Mouse (Mus musculus) lung, postnatal 25 days (tissue): Measurements from ENCODE around the gene Cd209a.
"Not testable (repeated sequence)": the region's sequence is repeated elsewhere in the genome, so short reads cannot be mapped to it uniquely, and the experiment has no call there.

Experiments
- DNase-seq: peaks from one replicate; pipeline ENCODE4 v3.0.0; 2022; ENCODE audit warnings: low spot score

The Cd209a gene

GRCm38 (mm10) chr8:3748761-3749160, at the start of gene Cd209a:
TSS of gene Cd209a (minus strand) at chr8:3748984.
- no peak for DNase-seq

- DNase-seq = not testable (repeated sequence)
These were observed 19.9 kb upstream of the Cd209a start for GRCm38 (mm10) chr8:3768641-3769040.

DNA sequence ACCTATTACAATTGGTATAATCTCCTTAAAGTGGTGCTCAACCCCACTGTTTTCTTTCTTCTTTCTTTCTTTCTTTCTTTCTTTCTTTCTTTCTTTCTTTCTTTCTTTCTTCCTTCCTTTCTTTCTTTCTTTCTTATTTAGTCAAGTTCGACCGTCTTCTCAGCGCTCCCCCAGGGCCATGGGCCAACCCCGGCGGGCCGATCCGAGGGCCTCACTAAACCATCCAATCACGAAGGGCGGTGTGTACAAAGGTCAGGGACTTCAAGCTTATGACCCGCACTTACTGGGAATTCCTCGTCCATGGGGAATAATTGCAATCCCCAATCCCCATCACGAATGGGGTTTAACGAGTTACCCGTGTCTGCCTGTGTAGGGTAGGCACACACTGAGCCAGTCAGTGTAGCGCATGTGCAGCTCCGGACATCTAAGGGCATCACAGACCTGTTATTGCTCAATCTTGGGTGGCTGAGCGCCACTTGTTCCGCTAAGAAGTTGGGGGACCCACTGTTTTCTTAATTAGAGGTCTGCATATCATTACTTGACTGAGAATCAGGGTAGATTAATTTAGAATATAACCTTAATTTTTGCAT, 5.6 kb upstream of the Cd209a start:
- peak; percentile 14 for DNase-seq

GRCm38 (mm10) chr8:3736947-3737346, 11.8 kb downstream of the Cd209a start:
- no peak for DNase-seq

DNA sequence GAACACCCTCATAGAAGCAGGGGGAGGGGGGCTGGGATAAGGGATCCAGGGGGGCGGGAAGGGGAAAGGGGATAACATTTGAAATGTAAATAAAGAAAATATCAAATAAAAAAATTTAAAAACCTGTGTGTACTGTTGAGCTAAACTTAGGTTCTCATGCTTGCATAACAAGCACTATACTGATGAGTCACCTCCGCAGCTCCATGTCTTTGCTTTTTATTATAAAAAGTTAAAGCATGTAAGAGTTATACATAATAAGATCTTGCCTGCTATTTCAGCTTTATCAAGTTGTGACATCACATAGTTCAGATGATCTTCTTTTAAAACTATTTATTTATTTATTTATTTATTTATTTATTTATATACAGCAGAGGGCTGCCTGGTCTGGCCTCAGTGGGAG, 13.2 kb downstream of the Cd209a start:
- DNase-seq = no peak

DNA sequence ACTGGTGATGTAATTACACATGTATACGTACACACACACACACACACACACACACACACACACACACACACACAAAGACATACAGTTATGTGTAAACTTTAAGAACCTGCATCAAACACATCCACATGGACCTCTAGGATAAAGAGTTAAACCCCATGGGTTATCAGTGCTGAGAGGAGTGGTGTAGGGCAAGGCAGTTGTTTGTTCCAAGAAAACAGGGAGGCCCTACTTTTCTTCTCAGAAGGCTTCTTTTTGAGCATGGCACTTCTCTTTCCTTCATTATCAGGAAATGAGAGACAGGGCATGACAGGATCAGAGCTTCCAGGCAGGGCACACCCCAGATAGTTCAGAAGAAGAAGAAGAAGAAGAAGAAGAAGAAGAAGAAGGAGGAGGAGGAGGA, 14.7 kb downstream of the Cd209a start:
- no peak for DNase-seq

- DNase-seq = no peak
These were observed 27.7 kb downstream of the Cd209a start for GRCm38 (mm10) chr8:3721041-3721440.

- DNase-seq = no peak
These were observed 28.2 kb downstream of the Cd209a start, which contains the start of gene Clec4g for GRCm38 (mm10) chr8:3720551-3720950. TSS of gene Clec4g (minus strand) at chr8:3720651.

- DNase-seq = peak; percentile 69
These were observed 30.2 kb downstream of the Cd209a start for GRCm38 (mm10) chr8:3718559-3718958.

- DNase-seq = no peak
These were observed 31.3 kb downstream of the Cd209a start for GRCm38 (mm10) chr8:3717321-3717954.

DNA sequence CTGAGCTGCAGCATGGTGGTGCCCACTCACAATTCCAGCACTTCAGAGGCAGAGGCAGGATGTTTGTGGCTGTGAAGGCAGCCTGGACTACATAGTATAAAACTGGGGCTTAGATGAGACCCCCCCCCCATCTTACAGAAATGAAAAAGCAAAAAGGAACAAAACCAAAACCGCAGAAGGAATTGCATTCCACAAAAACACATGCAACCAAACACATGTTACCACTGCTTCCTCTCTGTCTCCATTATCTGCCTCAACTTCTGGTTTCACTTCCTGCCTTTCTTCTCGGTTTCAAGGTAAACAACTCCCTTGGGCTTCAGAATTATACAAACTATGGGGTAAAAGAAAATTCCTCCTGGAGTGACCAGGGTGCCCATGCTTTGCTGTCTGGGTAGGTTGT, 37.1 kb downstream of the Cd209a start:
- DNase-seq = peak; percentile 38

- DNase-seq = no peak
These were observed 38.5 kb downstream of the Cd209a start for GRCm38 (mm10) chr8:3710312-3710711.

DNA sequence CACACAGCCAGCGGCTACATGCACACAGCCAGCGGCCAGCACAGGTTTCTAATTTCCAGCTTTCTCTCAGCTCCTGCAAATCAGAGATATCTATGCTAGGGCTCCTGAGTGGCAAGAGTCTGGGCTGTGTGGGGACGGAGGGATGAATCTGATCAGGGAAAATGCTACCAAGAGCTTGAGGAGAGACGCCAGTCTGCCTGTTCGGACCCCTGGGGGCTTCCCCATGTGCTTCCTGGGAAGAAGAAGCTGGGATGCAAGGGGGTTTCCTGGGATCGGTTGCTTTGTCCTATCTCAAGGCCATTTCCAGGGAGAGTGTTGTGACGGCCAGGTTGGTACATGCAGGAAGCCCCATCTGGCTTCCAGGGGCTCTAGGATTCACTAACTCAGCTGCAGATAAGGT, 41.2 kb downstream of the Cd209a start:
- no peak for DNase-seq

- no peak for DNase-seq
These were observed 43.1 kb downstream of the Cd209a start for GRCm38 (mm10) chr8:3705711-3706110.

DNA sequence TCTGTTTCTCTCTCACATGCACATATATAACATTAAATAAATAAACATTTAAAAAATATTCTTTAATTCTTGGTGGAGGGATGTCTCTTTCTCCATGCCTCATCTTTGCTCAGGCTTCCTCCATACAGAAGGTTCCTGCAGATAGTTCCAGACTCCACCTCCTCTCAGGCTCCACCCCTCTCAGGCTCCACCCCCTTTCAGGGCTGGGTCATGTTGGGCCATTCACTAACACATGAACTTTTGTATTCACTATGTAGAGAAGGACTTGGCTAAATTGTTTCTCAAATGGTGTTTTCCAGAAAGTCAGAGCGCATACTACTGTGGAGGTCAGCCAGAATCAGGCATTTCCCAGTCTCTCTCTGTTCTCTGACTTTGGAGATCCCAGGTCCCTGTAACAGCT, 47.3 kb downstream of the Cd209a start:
- DNase-seq = no peak

DNA sequence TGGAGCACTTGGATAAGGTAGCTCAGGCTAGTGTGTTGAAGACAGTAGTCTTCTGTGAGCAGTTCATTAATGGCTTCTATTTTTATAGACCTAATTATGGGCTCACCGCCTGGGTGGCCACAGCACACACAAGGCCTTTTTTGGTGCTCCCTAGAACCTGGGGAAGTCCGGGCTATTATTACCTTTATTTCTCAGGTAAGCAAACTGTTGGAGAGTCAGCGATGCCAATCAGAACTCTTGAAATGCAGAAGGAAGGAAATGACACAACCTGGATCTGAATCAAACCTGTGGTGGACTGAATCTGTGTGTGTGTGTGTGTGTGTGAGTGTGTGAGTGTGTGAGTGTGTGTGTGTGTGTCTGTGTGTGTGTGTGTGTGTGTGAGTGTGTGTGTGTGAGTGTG, 54.7 kb downstream of the Cd209a start, which contains the start of gene Fcer2a:
Gene Fcer2a, minus strand, starts transcription at position 55 of the 400 bp plus-strand sequence.
- DNase-seq = peak; percentile 37
